Comparison of ENCODE assay signal across 29 mouse cellular contexts in genomic region chr8:128335976-128336375, GRCm38 (mm10). TPM values are rescaled to one million over a fixed set of nuclear protein-coding genes. Genes with fewer than 3 reads are reported as not detected.
A peak's percentile ranks its signal among the peaks of the same experiment; 100 is the strongest.
DNase-seq lines count a peak whose midpoint lies in the region; ATAC-seq lines count a peak whose summit lies in the region.
"Had no signal": no experiment of that assay in that cellular context is flagged by ENCODE, and none has a peak within 500 bp of the region (broad histone marks: within the 10 kb centered on the region; RNA-seq: fewer than 3 reads in every experiment).

No protein-coding gene starts in this region.

- no peak overlapping the region for H3K27ac ChIP-seq in heart, embryonic 11.5 days (ENCODE audit: low read depth, low read length)
- H3K27ac ChIP-seq: forebrain, embryonic 13.5 days; heart, embryonic 15.5 days; hindbrain, postnatal 0 days; intestine, embryonic 15.5 days; liver, embryonic 12.5 days; midbrain, embryonic 13.5 days; neural tube, embryonic 13.5 days had no signal

- no peaks in the 10 kb centered on the region for H3K9me3 ChIP-seq in heart, embryonic 11.5 days (replicated peaks; ENCODE audit: control insufficient read depth, low read length)
- H3K9me3 ChIP-seq: forebrain, embryonic 13.5 days; heart, embryonic 15.5 days; intestine, embryonic 15.5 days; liver, embryonic 12.5 days; midbrain, embryonic 13.5 days; neural tube, embryonic 13.5 days had no signal

- 83% methylated on average over 3 of the region's 3 CpGs for WGBS in heart, embryonic 11.5 days (ENCODE audit: insufficient replicate concordance)

- peak; percentile 12 for DNase-seq in layer of hippocampus, adult 11-12 months (ENCODE audit: low spot score)
- DNase-seq in layer of hippocampus, postnatal 25 days (ENCODE audit: extremely low spot score in 1 of 2, low spot score in 1 of 2), result no peak
- DNase-seq in right cerebral cortex, adult 18-20 months, result peak; percentile 40
- DNase-seq in right cerebral cortex, postnatal 4 days, result no peak
- DNase-seq in right cerebral cortex, postnatal 36 days (ENCODE audit: low spot score in 2 of 2), result peak; percentile 8 to 25
- DNase-seq in ovary, postnatal 36 days (ENCODE audit: low spot score), result no peak
- DNase-seq: adrenal gland, postnatal 10 days; cerebellum, adult 18-20 months; cerebellum, postnatal 14 days; kidney, adult 2 months; kidney, postnatal 36 days; left cerebral cortex, postnatal 4 days; liver, postnatal 0 days; lung, postnatal 36 days; retina, postnatal 1 day; spleen, adult 18-20 months; thymus, adult 18-20 months; thymus, postnatal 25 days had no signal

- no peak overlapping the region for H3K4me2 ChIP-seq in heart, embryonic 11.5 days
- H3K4me2 ChIP-seq: forebrain, embryonic 13.5 days; heart, embryonic 15.5 days; intestine, embryonic 15.5 days; liver, embryonic 12.5 days; midbrain, embryonic 13.5 days; neural tube, embryonic 13.5 days had no signal

- no peak overlapping the region for H3K4me3 ChIP-seq in heart, embryonic 11.5 days (ENCODE audit: low read depth, low read length)
- H3K4me3 ChIP-seq: forebrain, embryonic 13.5 days; heart, embryonic 15.5 days; intestine, embryonic 15.5 days; liver, embryonic 12.5 days; midbrain, embryonic 13.5 days; neural tube, embryonic 13.5 days had no signal

- H3K27me3 ChIP-seq in heart, embryonic 11.5 days (ENCODE audit: control insufficient read depth, insufficient read depth, low read length), result no peaks in the 10 kb centered on the region
- H3K27me3 ChIP-seq: forebrain, embryonic 13.5 days; heart, embryonic 15.5 days; intestine, embryonic 15.5 days; liver, embryonic 12.5 days; midbrain, embryonic 13.5 days; neural tube, embryonic 13.5 days; Patski had no signal

- peaks cover 8% of the 10 kb centered on the region; the same call in 1 of the 2 replicates for H3K4me1 ChIP-seq in heart, embryonic 11.5 days (ENCODE audit: control insufficient read depth, insufficient read depth, low read length)
- H3K4me1 ChIP-seq: intestine, embryonic 15.5 days; liver, embryonic 12.5 days; neural tube, embryonic 13.5 days had no signal

- H3K9ac ChIP-seq in heart, embryonic 11.5 days (ENCODE audit: low read depth, low read length), result no peak overlapping the region
- H3K9ac ChIP-seq: forebrain, embryonic 13.5 days; heart, embryonic 15.5 days; intestine, embryonic 15.5 days; liver, embryonic 12.5 days; liver, postnatal 0 days; midbrain, embryonic 13.5 days; neural tube, embryonic 13.5 days had no signal

- no peaks in the 10 kb centered on the region for H3K36me3 ChIP-seq in heart, embryonic 11.5 days (ENCODE audit: control insufficient read depth, insufficient read depth, low read length)
- H3K36me3 ChIP-seq: heart, embryonic 15.5 days; intestine, embryonic 15.5 days; liver, embryonic 12.5 days; midbrain, embryonic 13.5 days; neural tube, embryonic 13.5 days had no signal

- peak; percentile 72 for ATAC-seq in granulocyte monocyte progenitor cell, adult 5-6 weeks (replicated peaks; ENCODE audit: poor library complexity, severe bottlenecking)
- ATAC-seq in heart, embryonic 11.5 days (replicated peaks; ENCODE audit: insufficient number of reproducible peaks, low FRiP score, low TSS enrichment), result no peak
- ATAC-seq: forebrain, embryonic 13.5 days; hindbrain, postnatal 0 days; intestine, embryonic 15.5 days; liver, embryonic 12.5 days; liver, postnatal 0 days; midbrain, embryonic 13.5 days; Patski had no signal

RNA-seq across cellular contexts. Expression of gene Nrp1, which starts 22.4 kb away (rescaled TPM):
- total RNA-seq in layer of hippocampus, postnatal 25 days (2021), result 100 to 1,000 TPM in 1 of 2 experiments, 10 to 100 TPM in 1; 96.2 to 111 TPM
- 13.1 and 17.2 TPM in 2 replicates for total RNA-seq in granulocyte monocyte progenitor cell, adult 5-6 weeks (2014; fragmentation: Nextera tagmentation)
- total RNA-seq in granulocyte monocyte progenitor cell, adult 5-6 weeks (2017), result 9.7 and 12.1 TPM in 2 replicates
- 93.7 and 110 TPM in 2 replicates for polyA plus RNA-seq in heart, embryonic 11.5 days (2014; fragmentation: Nextera tagmentation; extraction: Ambion mirVana)
- total RNA-seq: MEL had no signal

Comparison
In these comparisons a context has a peak if more than half of its experiments do, and no peak if none do; other contexts are left out.
1. DNase-seq: peak in layer of hippocampus, adult 11-12 months (single experiment), right cerebral cortex, adult 18-20 months (single experiment) and right cerebral cortex, postnatal 36 days (2 of 2); none in layer of hippocampus, postnatal 25 days (0 of 2), right cerebral cortex, postnatal 4 days (single experiment) and ovary, postnatal 36 days (single experiment).
2. RNA of gene Nrp1, which starts 22.4 kb away (total RNA-seq): 96.2 to 111 TPM in layer of hippocampus, postnatal 25 days; 9.7 to 17.2 TPM in granulocyte monocyte progenitor cell, adult 5-6 weeks; every median in the first group is over 4 times any median in the second.